In the genomic region with DNA sequence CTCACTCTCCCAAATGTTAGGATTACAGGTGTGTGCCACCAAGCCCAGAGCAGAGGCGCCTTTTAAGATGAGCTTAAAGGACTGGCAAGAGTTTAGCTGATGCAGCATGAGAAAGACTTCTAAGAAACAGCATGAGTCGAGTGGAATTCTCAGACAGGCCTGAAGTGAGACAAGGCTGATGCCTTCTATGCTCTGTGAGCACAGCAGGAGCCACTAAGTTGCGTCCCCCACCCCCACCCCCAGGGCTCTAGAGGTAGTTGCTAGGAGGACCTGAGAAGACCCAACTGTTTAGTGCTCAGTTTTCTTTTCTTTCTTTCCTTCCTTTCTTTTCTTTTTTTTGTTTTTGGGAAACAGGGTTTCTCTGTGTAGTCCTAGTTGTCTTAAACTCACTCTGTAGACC, we compare ENCODE assay signal across 36 mouse cellular contexts. TPM values are rescaled to one million over a fixed set of nuclear protein-coding genes. Genes with fewer than 3 reads are reported as not detected.
DNase-seq lines count a peak whose midpoint lies in the region; ATAC-seq and TF ChIP-seq lines count a peak whose summit lies in the region.
"Had no signal": no experiment of that assay in that cellular context is flagged by ENCODE, and none has a peak within 500 bp of the region (broad histone marks: within the 10 kb centered on the region; RNA-seq: fewer than 3 reads in every experiment).

No protein-coding gene starts in this region.

- intact Hi-C loops in gastrocnemius, adult 2 months (cut with DNase I) = loop anchor here (2.0 kb wide), 1 partner anchor 39 kb away; the partner anchor contains the start of gene Pik3r3
- intact Hi-C loops in gastrocnemius, postnatal 14 days (cut with DNase I; ENCODE audit: low total_unique reads) = no loop called here
- intact Hi-C loops in heart, postnatal 36 days (cut with DNase I) = no loop called here

- WGBS in heart, postnatal 0 days = 75% methylated on average over 3 of the region's 3 CpGs

- no peaks in the 10 kb centered on the region for H3K36me3 ChIP-seq in heart, postnatal 0 days (replicated peaks; ENCODE audit: control insufficient read depth, insufficient read depth, low read length)
- H3K36me3 ChIP-seq: embryonic facial prominence, embryonic 13.5 days; forebrain, embryonic 10.5 days; forebrain, embryonic 15.5 days; limb, embryonic 13.5 days; lung, embryonic 15.5 days; neural tube, embryonic 12.5 days had no signal

- H3K4me3 ChIP-seq in gastrocnemius, adult 2 months = no peak overlapping the region
- H3K4me3 ChIP-seq in heart, postnatal 0 days (ENCODE audit: low read depth, low read length) = no peak overlapping the region
- no peak overlapping the region for H3K4me3 ChIP-seq in brown adipose tissue, adult 24 weeks (ENCODE audit: insufficient read depth, low read depth, low read length)
- H3K4me3 ChIP-seq: forebrain, embryonic 15.5 days; lung, embryonic 15.5 days; neural tube, embryonic 12.5 days had no signal

- H3K27ac ChIP-seq in gastrocnemius, adult 2 months = peak overlapping the region; percentile 80
- H3K27ac ChIP-seq in heart, postnatal 0 days (ENCODE audit: low read depth) = 0 out of 2 replicates have a peak overlapping the region, but pooled peaks have one; percentile 58
- H3K27ac ChIP-seq in brown adipose tissue, adult 24 weeks (replicated peaks; ENCODE audit: low read depth, low read length) = peak overlapping the region; percentile 99
- H3K27ac ChIP-seq: forebrain, embryonic 15.5 days; hindbrain, embryonic 14.5 days; limb, embryonic 13.5 days; lung, embryonic 15.5 days; neural tube, embryonic 12.5 days; stomach, postnatal 0 days had no signal

- no peak for DNase-seq in gastrocnemius, adult 2 months
- no peak for DNase-seq in gastrocnemius, postnatal 14 days
- no peak for DNase-seq in heart, postnatal 0 days (ENCODE audit: low spot score)
- DNase-seq in heart, postnatal 36 days = no peak
- DNase-seq in ES-CJ7 (ENCODE audit: low read depth, low spot score) (peak; percentile 51), MN1 (ENCODE audit: low spot score) (no peak)
- DNase-seq: adrenal gland, adult 8-10 months; kidney, adult 11 months; right cerebral cortex, postnatal 4 days; thymus, adult 18-20 months; thymus, postnatal 25 days had no signal

- peaks cover 12% of the 10 kb centered on the region for H3K4me1 ChIP-seq in heart, postnatal 0 days (ENCODE audit: control insufficient read depth, insufficient read depth)
- H3K4me1 ChIP-seq in brown adipose tissue, adult 24 weeks (ENCODE audit: control insufficient read depth, insufficient read depth, insufficient read length, low read length) = peaks cover 16% of the 10 kb centered on the region; the same call in 1 of the 2 replicates

- no peaks in the 10 kb centered on the region for H3K27me3 ChIP-seq in heart, postnatal 0 days (ENCODE audit: control insufficient read depth, insufficient read depth, low read length)
- H3K27me3 ChIP-seq: embryonic facial prominence, embryonic 13.5 days; forebrain, embryonic 15.5 days; limb, embryonic 13.5 days; lung, embryonic 15.5 days; neural tube, embryonic 12.5 days had no signal

- H3K9me3 ChIP-seq in heart, postnatal 0 days (replicated peaks; ENCODE audit: control insufficient read depth, low read length) = no peaks in the 10 kb centered on the region
- H3K9me3 ChIP-seq: embryonic facial prominence, embryonic 13.5 days; forebrain, embryonic 10.5 days; forebrain, embryonic 15.5 days; limb, embryonic 13.5 days; lung, embryonic 15.5 days; neural tube, embryonic 12.5 days had no signal

- H3K9ac ChIP-seq in heart, postnatal 0 days (replicated peaks; ENCODE audit: low read depth, low read length) = no peak overlapping the region
- H3K9ac ChIP-seq: forebrain, embryonic 15.5 days; hindbrain, embryonic 14.5 days; lung, embryonic 15.5 days; neural tube, embryonic 12.5 days had no signal

- no peak for TF ChIP-seq CTCF in gastrocnemius, adult 2 months (IDR thresholded peaks at IDR 0.05)
- no peak for TF ChIP-seq CTCF in heart, postnatal 0 days (IDR thresholded peaks at IDR 0.05; ENCODE audit: low read depth)

- H3K4me2 ChIP-seq in heart, postnatal 0 days (ENCODE audit: low read depth, low read length) = no peak overlapping the region

- no peak for ATAC-seq in heart, postnatal 0 days (ENCODE audit: insufficient read depth, low read depth)
- ATAC-seq: forebrain, embryonic 15.5 days had no signal

- no peak for TF ChIP-seq EP300 in heart, postnatal 0 days (IDR thresholded peaks at IDR 0.05; ENCODE audit: low read depth)

RNA-seq across cellular contexts. Expression of gene Gm49337, which starts 8.9 kb away (rescaled TPM):
- under 1 TPM in 1 of 2 experiments, not detected in 1; 0.47 TPM for total RNA-seq in gastrocnemius, adult 2 months (2021)
- total RNA-seq in gastrocnemius, postnatal 14 days (2021) = under 1 TPM in 1 of 2 experiments, not detected in 1; 0.47 TPM
- total RNA-seq in heart, postnatal 0 days (2014; rRNA removed; ENCODE audit: low replicate concordance) = not detected in 2 replicates
- not detected in 2 replicates for polyA plus RNA-seq in heart, postnatal 0 days (2015; fragmentation: Nextera tagmentation; extraction: Ambion mirVana)
- total RNA-seq in heart, postnatal 36 days (2021) = not detected
- not detected in 2 replicates for polyA plus RNA-seq in brown adipose tissue, adult 24 weeks (2012; ENCODE audit: insufficient read depth, insufficient read length, missing spikeins)
- total RNA-seq: adrenal gland, adult 8-10 months; adrenal gland, postnatal 4 days; hematopoietic stem cell, adult 5-6 weeks; megakaryocyte-erythroid progenitor cell, adult 5-6 weeks; MEL had no signal
- polyA plus RNA-seq: embryonic facial prominence, embryonic 13.5 days; forebrain, embryonic 10.5 days; forebrain, embryonic 15.5 days; gonadal fat pad, adult 2 months; heart, embryonic 14.5 days; hindbrain, embryonic 14.5 days; kidney, embryonic 14.5 days; limb, embryonic 13.5 days; liver, embryonic 11.5 days; liver, embryonic 16.5 days; lung, embryonic 15.5 days; midbrain, embryonic 14.5 days; neural tube, embryonic 12.5 days; spleen, adult 2 months; stomach, postnatal 0 days had no signal

RNA-seq across cellular contexts. Expression of gene 1700042G07Rik, which starts 8.9 kb away (rescaled TPM):
- not detected for total RNA-seq in gastrocnemius, adult 2 months (2021)
- not detected for total RNA-seq in gastrocnemius, postnatal 14 days (2021)
- not detected in 2 replicates for total RNA-seq in heart, postnatal 0 days (2014; rRNA removed; ENCODE audit: low replicate concordance)
- polyA plus RNA-seq in heart, postnatal 0 days (2015; fragmentation: Nextera tagmentation; extraction: Ambion mirVana) = not detected in 2 replicates
- not detected for total RNA-seq in heart, postnatal 36 days (2021)
- not detected in 2 replicates for polyA plus RNA-seq in brown adipose tissue, adult 24 weeks (2012; ENCODE audit: insufficient read depth, insufficient read length, missing spikeins)
- total RNA-seq: adrenal gland, adult 8-10 months; adrenal gland, postnatal 4 days; gastrocnemius, adult 8-10 months; hematopoietic stem cell, adult 5-6 weeks; layer of hippocampus, adult 18-20 months; layer of hippocampus, postnatal 14 days; left cerebral cortex, adult 8-10 months; left cerebral cortex, postnatal 36 days; megakaryocyte-erythroid progenitor cell, adult 5-6 weeks; MEL had no signal
- polyA plus RNA-seq: embryonic facial prominence, embryonic 13.5 days; forebrain, embryonic 10.5 days; forebrain, embryonic 15.5 days; heart, embryonic 14.5 days; hindbrain, embryonic 14.5 days; kidney, embryonic 14.5 days; limb, embryonic 13.5 days; liver, embryonic 11.5 days; liver, embryonic 16.5 days; lung, embryonic 15.5 days; midbrain, embryonic 14.5 days; neural tube, embryonic 12.5 days; spleen, adult 2 months; stomach, postnatal 0 days had no signal

RNA-seq across cellular contexts. Expression of gene Tspan1, which starts 14.7 kb away (rescaled TPM):
- total RNA-seq in gastrocnemius, adult 2 months (2021) = under 1 TPM in 1 of 2 experiments, not detected in 1; 0.17 TPM
- total RNA-seq in gastrocnemius, postnatal 14 days (2021) = not detected
- total RNA-seq in heart, postnatal 0 days (2014; rRNA removed; ENCODE audit: low replicate concordance) = 1.8 TPM in 1 of 2 replicates, not detected in the other
- polyA plus RNA-seq in heart, postnatal 0 days (2015; fragmentation: Nextera tagmentation; extraction: Ambion mirVana) = 2.8 TPM in 1 of 2 replicates, not detected in the other
- not detected for total RNA-seq in heart, postnatal 36 days (2021)
- not detected in 2 replicates for polyA plus RNA-seq in brown adipose tissue, adult 24 weeks (2012; ENCODE audit: insufficient read depth, insufficient read length, missing spikeins)
- total RNA-seq: adrenal gland, adult 8-10 months; gastrocnemius, adult 8-10 months; hematopoietic stem cell, adult 5-6 weeks; layer of hippocampus, adult 18-20 months; layer of hippocampus, postnatal 14 days; megakaryocyte-erythroid progenitor cell, adult 5-6 weeks had no signal
- polyA plus RNA-seq: forebrain, embryonic 10.5 days; spleen, adult 2 months had no signal

RNA-seq across cellular contexts. Expression of gene Lurap1, which starts 30.9 kb away (rescaled TPM):
- total RNA-seq in gastrocnemius, adult 2 months (2021) = 1 to 10 TPM; 4.9 to 6.9 TPM
- total RNA-seq in gastrocnemius, postnatal 14 days (2021) = 10 to 100 TPM; 10.8 to 13.4 TPM
- 1.5 and 2.1 TPM in 2 replicates for total RNA-seq in heart, postnatal 0 days (2014; rRNA removed; ENCODE audit: low replicate concordance)
- polyA plus RNA-seq in heart, postnatal 0 days (2015; fragmentation: Nextera tagmentation; extraction: Ambion mirVana) = 0.97 and 1.1 TPM in 2 replicates
- total RNA-seq in heart, postnatal 36 days (2021) = 1 to 10 TPM; 4.6 to 5.1 TPM
- 17.5 and 22.9 TPM in 2 replicates for polyA plus RNA-seq in brown adipose tissue, adult 24 weeks (2012; ENCODE audit: insufficient read depth, insufficient read length, missing spikeins)

RNA-seq across cellular contexts. Expression of gene Pik3r3, which starts 39.3 kb away (rescaled TPM):
- 1 to 10 TPM; 5.6 to 7.3 TPM for total RNA-seq in gastrocnemius, adult 2 months (2021)
- 10 to 100 TPM in 1 of 2 experiments, 1 to 10 TPM in 1; 7.7 to 11.3 TPM for total RNA-seq in gastrocnemius, postnatal 14 days (2021)
- 7.7 and 8.5 TPM in 2 replicates for total RNA-seq in heart, postnatal 0 days (2014; rRNA removed; ENCODE audit: low replicate concordance)
- 8.0 and 10.3 TPM in 2 replicates for polyA plus RNA-seq in heart, postnatal 0 days (2015; fragmentation: Nextera tagmentation; extraction: Ambion mirVana)
- 10 to 100 TPM in 1 of 2 experiments, 1 to 10 TPM in 1; 9.8 to 10.6 TPM for total RNA-seq in heart, postnatal 36 days (2021)
- 3.0 and 4.6 TPM in 2 replicates for polyA plus RNA-seq in brown adipose tissue, adult 24 weeks (2012; ENCODE audit: insufficient read depth, insufficient read length, missing spikeins)
